Mouse (Mus musculus) cerebellum, postnatal 10 days (tissue): ENCODE measurements around the gene Grik4.

Experiments
- DNase-seq, 2 experiments: peaks; one replicate each; pipeline ENCODE4 v3.0.0; 2021; ENCODE audit warnings: mixed read lengths in 2 of 2

Grik4 gene

DNA sequence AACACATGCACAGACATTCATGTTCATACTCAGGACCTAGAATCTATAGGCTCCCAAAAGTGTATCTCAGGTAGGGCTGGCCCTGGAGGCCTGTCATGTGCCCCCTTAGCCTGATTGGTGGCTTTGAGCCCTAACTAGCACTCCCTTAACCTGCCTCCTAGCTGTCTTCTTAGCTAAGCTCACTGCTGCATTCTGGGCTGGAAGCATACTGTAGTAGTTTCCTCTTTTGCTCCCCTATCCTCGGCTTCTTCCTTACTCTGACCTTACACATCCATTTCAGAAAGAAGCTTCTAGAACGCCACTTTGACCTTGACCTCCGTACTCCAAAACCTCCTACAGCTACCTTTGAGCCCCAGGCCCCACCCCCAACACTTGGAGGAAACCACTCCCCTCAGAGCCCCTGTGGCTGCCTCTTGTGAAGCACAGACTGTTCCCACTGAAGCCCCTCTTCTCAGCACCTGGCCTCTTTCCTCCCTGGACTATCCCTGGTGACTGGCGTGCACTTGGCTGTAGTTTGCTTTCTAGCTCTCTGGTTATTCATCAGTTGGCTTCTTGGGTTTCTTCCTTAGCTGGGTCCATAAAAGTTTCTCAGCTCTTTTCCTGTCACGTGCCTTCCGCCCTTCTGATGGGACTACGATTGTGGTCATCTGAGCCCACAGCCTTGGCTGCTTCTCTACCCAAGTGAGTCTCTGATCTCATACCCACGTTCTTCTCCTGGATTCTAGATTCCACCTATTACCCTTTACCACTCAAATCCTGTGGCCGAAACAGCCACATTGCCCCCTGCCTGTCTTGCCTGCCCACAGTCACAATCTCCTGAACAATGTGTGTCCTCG lies 84.1 kb downstream of the Grik4 start:
- DNase-seq: no peak

DNA sequence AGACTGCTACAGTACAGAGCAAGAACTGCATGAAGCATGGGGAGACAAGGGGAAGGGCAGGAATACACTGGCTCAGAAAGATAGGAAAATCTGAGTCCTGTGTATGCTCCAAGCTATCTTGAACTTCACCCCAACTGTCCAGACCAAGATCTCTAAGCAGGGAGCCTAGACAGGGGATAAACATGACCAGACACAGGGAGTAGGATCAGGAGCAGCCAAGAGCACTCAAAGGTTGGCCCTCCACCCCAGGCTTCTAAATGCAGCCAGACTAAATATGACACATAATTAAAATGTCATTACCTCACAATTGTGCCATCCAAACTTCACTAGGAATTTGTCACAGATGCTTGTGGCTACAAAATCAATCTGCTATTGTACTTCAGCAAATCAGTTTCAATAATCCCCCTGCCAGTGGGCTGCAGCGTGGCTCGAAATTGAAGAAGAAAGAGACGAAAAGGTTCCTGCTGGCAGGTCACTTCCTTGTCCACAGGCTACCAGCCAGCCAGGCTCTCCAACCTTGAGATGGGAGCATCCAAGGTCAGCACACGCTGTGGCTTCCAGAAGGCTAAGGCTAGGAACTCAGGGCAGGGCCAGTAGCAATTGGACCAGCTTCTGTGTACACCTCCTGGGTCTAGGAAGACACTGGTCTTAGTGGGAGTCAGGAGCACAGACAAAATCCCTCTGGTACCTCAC lies 85.1 kb downstream of the Grik4 start:
- DNase-seq: no peak

- DNase-seq: no peak
These were observed 85.7 kb downstream of the Grik4 start for GRCm38 (mm10) chr9:42858576-42858975.

DNA sequence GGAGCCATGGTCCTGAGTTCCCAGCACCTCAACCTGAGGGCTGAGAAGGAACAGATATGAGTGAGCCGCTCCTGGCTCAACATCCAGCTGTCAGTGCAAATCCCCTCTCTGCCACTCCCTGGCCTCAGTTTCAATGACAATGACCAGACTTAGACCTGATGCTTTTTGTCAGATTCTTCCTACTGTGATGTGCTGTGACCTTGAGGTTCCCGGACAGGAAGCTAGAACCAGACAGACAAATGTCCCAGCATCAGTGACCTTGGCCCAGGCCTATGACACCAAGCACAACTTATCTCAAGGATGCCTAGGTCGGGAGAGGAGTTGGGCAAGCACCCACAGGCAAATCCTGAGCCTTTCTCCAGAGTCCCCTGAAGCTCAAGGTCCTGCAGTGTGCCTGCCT lies 86.5 kb downstream of the Grik4 start:
- no peak for DNase-seq

DNA sequence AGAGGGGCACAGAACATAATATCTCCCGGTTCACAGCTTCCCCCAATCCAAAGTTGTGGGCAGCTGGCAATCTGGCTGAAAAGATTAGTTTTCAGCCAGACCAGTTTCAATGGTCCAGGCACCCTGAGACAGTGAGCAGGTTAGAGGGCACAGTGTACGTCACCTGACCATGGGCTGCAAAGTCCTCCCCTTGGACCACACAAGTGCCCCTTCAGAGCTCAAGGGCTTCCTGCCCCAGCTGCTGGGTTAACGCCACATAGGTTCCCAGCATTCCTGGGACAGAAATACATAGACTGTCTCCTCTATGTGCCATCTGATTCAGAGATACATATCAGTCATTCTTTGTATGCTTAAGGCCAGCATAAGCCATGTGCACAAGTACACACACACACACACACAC lies 91.2 kb downstream of the Grik4 start:
- DNase-seq: no peak

GRCm38 (mm10) chr9:42850063-42850462 lies 94.2 kb downstream of the Grik4 start:
- no peak for DNase-seq

DNA sequence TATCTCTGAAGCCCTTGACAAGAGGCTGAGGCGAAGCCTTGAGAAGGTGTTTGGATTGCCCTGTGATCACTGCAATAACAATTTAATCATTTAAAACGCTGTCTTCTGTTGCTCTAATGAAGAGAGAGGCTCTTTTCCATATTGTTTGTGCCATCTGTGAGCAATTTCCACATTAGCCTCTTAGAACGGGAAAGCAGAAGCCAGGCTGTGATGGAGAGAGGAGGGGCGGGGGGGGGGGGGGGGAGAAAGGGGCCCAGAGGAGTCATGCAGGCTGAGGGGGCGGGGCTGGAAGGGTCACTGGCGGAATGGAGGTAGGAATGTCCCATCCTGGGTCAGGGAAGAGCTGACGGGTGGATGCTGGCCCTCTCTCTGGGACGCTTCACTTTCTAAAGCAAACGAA lies 96.2 kb downstream of the Grik4 start:
- no peak for DNase-seq

DNA sequence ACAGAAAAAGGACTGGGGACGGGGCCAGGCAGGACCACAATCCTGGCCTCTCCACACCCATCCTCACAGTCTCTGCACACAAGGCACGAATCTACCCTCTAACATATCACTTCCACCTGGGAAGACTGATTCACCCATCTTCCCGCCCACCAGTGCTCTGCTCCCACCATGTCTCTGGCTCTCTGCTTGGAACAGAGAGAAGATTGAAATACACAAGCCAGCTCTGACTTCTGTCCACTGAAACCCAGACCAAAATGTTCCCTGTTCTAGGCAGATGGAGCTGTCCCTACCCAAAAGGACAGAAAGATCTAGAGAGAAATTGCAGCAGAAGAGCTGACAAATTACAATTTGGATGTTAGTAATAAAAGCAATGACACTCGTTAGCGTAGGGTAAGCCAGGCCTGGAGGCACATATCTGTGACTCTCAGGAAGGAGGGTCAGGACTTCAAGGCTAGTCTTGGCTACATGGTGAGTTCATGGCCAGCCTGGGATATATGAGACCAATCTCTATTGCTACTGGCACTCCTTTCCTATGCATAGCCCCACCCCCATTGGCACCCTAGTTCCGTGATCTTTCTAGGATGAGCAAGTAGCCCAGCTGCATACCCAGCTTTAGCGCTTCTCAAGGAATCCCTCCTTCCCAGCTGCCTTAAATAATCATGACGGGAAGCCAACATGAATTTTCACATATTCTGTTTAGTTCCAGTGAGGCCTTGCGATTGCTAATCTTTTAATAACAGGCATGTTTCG lies 97.4 kb downstream of the Grik4 start:
- DNase-seq: peak in 1 of 2 experiments; percentile 32

GRCm38 (mm10) chr9:42846139-42846538 lies 98.2 kb downstream of the Grik4 start:
- DNase-seq: no peak

DNA sequence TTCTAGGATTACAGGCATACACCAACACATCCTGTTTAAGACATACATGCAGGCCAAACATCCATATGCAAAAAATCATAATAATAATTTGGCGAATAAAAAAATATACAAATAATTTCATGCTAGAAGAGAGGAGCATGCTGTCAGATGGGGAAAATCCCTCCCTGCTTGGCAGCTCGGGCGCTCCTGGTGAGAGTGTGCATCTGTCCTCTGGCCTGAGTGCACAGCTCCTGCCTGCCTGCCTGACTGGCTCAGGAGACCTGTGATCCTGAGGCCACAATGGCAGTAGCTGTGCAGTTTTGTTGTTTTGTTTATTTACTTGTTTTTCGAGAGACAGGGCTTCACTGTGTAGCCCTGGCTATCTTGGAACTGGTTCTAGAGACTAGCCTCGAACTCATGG lies 100.0 kb downstream of the Grik4 start:
- peak; percentile 73 to 85 for DNase-seq

DNA sequence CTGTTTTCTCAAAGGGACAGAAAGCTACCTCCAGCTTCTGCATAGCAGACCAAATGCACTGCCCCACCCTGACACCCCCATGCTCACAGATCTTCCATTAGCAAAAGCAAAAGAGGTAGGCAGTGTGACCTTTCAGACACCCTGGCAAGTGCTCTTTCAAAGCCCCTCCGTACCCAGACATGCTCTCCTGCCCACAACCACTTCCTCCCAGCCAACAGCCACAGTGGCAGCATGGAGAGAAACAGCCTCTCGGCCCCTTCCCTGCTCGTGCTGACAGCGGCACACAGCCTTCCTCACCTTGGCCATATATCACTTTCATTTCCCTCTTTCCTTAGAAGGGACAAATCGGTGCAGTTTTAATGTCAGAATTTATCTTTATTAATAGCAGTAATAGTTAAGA lies 106.0 kb downstream of the Grik4 start:
- DNase-seq: no peak

DNA sequence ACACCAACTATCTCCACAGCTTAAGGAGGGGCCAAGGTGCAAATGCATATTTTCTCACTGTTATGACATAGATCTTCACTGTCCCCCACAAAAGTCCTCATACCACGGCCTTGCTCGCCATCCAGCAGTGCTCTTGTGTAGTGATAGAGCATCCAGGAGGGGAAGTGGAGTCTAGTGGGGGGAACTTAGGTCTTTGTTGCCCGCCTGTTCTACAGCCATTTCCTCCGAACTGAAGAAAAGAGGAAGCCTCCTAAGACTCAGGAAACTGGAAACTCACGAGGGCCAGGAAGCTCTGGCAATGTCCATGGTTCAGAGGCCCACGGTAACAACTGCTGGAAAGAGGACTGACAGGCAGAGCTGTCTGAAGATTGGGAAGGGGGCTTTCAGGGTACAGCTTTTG lies 106.8 kb downstream of the Grik4 start:
- no peak for DNase-seq

- peak; percentile 26 to 38 for DNase-seq
These were observed 112.7 kb downstream of the Grik4 start for GRCm38 (mm10) chr9:42831558-42831957.

- no peak for DNase-seq
These were observed 125.0 kb downstream of the Grik4 start for GRCm38 (mm10) chr9:42819247-42819646.

DNA sequence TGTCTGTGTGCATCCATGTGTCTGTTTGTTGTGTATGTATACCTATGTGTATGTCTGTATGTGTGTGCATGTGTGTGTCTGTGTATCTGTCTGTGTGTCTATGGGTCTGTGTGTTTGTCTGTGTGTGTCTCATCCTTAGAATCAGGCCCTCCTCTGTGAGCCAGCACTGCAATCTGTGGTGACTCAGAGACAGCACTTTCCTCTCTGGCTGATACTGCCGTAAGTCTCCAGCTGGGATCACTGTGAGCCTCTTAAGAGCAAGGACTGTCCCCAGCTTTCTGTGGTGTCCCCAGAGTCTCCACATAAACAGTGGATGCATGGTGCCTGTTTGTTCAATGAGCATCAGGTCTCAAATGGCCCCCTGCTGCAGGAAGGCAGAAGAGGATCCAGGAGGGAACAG lies 127.5 kb downstream of the Grik4 start:
- no peak for DNase-seq

DNA sequence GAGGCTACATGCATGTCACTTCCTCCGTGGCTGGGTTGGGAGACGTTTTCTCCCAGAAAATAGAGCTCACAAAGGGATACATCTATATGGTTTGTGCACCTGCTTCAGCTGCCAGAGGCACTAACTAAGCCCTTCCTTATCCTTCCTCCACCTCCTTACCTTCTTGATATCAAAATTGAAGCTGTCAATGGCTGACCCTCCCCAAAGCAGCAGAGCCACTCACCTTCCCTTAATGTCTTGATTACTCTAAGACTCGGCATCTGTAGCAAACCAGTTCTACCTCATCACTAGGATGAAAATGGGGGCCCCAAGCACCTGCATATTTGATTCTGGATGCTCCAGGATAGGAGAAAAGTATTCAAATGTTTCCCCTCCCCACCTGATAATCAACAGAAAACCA lies 135.1 kb downstream of the Grik4 start:
- DNase-seq: no peak

GRCm38 (mm10) chr9:42808394-42808793 lies 135.9 kb downstream of the Grik4 start:
- DNase-seq: peak; percentile 43 to 50

DNA sequence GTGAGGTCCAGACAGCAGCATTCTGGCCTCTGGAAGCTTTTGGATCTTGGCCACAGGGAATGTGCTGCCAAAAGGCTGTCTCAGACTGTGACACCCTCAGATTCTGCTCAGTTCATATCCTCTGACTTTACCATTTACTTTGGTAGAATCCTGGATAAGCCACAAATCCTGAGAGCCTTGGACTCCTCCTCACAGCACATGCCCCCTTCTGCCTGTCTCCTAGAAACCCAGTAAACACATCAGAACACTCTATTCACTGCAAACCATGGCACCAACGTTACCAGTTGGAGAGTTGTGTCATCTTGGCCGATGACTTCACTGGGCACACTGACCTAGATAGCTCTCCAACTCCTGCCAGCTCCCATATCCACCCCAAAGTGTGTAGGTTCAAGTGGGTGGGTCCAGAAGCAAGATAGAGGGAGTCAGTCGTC lies 141.2 kb downstream of the Grik4 start:
- peak; percentile 80 to 84 for DNase-seq

GRCm38 (mm10) chr9:42801929-42802328 lies 142.4 kb downstream of the Grik4 start:
- DNase-seq: peak in 1 of 2 experiments; percentile 34

GRCm38 (mm10) chr9:42800138-42800537 lies 144.2 kb downstream of the Grik4 start:
- DNase-seq: no peak

DNA sequence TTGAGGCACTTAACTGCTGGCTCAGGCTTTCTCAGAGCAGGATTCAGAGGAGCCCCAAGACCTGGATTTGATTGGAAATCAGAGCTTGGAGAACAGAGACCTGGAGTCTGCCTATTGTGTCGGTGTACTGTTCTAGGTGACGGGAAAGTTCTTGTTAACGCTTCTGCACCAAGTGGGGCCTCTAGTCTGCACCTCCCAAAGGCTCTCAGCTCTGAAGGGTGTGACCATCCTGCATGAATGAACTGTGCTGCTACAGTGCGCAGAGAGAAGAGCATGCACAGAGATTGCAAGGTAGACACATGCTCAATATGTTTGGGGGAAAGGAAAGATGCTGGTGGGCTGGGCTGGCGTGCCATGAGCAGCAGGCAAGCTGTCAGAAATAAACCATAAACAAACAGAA lies 144.6 kb downstream of the Grik4 start:
- no peak for DNase-seq

DNA sequence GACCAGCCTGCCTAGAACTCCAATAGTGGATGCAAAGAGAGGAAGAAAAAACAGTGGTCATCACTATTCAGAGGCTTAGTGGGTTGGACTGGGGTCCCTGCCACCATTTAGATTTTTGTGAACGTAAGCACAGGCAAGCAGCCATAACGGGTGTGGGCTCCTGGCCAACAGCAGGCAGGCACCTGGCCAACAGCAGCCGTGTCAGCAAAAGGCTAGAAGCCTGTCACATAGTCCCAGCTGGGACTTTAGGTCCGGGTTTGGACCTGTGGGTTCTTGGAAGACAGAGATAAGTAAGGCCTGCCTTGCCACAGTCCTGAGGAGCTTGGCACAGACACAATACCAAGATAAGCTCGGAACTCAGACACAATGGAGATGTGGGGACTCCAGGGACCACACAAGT lies 145.1 kb downstream of the Grik4 start:
- DNase-seq: peak; percentile 74 to 80

DNA sequence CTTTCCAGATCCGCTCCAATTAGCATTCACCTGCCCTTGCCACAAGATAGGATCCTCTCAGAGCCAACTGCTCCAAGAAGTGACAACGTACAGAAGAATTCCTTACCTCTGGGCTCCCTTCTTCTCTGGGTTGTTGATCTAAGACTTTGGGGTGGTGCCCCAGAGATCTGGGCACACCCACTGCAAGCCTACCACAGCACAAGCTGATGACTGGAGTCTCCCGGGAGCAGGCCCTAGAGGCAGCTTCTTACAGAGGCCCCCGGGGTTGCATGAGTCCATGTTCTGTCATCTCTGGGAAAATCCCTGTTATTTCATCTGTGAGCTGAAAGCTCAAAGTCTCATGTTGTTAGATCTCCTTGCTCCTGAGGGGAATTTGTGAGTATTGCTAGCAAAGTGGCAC lies 146.0 kb downstream of the Grik4 start:
- no peak for DNase-seq

DNA sequence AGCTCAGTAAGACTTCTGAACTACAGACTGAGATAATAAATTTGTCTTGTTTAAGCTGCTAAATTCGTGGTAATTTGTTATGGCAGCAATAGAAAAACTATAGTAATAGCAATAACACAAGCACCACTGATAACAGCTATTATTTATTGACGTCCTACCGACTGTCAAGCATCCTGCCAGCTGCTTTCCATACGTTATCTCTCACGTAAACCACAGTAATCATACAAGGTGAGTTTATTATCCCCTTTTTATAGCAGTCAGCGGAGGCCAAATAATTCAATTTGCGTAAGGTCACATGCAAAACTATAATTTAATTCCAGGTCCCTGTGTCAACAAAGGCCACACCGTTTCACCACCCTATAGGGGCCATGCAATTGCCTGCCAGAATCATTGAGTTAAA lies 147.0 kb downstream of the Grik4 start:
- DNase-seq: no peak
